Mouse (Mus musculus): ENCODE data around the gene Zcchc2.

DNA sequence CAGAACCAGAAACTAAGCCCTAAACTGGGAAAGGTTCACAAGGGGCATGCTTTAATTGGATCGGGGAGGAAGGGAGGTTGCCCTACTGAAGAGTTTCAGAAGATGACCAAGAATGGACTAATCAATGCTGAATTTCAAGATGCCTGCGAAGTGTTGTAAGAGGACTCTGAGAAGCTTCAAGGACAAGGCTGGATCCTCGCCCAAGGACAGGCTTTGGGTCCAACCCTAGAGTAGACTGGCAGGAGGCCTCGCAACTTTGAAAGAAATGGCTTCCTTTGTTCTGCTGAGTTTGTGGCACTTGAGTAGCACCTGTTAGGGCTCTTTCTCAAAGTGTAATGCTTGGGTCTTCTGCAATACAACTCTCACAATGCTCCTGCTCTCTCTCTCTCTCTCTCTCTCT, 50.1 kb downstream of the Zcchc2 start:
- TF ChIP-seq POLR2A (IDR thresholded peaks at IDR 0.05; ENCODE audit: borderline replicate concordance, control insufficient read depth, low read depth, low read length) (no peak), CTCF (IDR thresholded peaks at IDR 0.05; ENCODE audit: control insufficient read depth, insufficient read depth, low read length) (no peak)
